Mouse (Mus musculus) layer of hippocampus, adult 8-10 months (tissue): ENCODE measurements around the gene Ttc28. TPM values are rescaled to one million over a fixed set of nuclear protein-coding genes. Genes with fewer than 3 reads are reported as not detected.

Experiments used
- DNase-seq, 2 experiments: peaks; one replicate each; pipeline ENCODE4 v3.0.0; 2022; ENCODE audit warnings: low spot score in 2 of 2
- total RNA-seq, 4 experiments: library from RNA; stranded (reverse); gene quantifications; 2 replicates each; pipeline ENCODE4 v1.2.4; 2022

The Ttc28 gene
- total RNA-seq, 4 experiments from 2014 or later: 9.5 to 15.1 (median 12.2) TPM

DNA sequence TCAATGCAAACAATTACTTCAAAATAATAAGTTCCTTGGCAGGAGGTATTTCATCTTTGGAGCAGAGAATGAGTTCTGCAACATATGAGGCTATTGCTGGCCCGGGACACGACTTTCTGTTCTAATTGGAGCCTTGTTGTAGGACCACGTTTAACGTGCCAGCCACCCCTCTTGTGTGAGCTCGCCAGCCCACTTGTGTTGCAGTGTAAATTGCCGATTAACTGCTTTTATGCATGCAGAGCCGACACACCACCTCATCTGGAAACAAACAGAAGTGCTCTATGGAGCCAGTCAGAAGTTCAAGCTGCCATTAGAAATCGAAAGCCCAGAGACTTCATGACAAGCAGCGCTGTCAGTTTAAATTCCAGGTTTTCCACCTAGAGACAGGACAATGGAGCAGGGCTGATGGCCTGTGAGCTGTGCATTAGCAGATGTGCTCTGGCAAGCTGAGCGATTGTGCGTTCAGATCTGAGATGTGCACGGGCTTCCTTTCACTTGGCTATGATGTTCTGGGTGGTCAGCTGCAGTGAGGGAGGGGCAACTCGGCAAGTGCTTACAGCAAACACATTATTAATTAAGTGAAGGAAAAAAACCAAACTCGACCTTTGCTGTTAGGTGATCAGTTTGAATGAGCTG, 167.4 kb downstream of the Ttc28 start:
- no peak for DNase-seq

DNA sequence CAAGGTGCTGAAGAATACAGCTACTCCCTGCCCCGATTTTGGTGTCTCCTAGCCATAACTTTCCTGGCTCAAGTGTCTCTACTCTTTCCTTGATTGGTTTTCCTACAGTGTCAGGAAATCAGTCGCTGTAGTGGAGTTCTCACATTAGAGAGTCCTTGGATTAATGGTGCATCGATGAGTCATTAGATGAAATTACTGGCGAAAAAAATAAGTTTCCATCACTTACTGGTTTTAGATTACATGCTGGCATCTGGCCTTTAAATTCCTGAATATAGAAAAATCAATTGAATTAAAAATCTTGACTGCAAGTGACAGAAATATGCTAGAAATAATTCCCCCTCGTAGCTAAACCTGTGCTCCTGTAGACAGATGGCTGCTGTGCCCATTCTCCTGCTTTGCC, 168.4 kb downstream of the Ttc28 start:
- no peak for DNase-seq

DNA sequence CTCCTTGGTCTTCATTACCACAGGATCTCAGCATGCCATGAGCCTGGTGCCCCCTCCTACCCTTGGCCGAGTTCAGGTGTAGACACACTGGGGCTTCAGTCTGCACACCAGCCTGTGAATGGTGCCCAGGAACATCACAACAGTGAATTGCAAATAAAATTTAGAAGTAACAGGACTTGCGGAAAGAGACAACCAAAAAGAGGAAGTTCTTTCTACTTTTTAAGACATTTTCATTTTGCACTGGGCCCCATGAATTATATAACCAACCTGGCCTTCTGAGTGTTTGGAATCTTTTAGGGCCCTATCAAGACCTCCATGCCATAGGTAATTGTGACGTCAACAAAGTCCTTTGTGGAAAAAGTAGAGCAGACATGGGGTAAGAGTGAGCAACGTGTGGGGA, 170.0 kb downstream of the Ttc28 start:
- no peak for DNase-seq

GRCm38 (mm10) chr5:111050135-111050534, 170.5 kb downstream of the Ttc28 start:
- no peak for DNase-seq

GRCm38 (mm10) chr5:111054380-111054779, 174.8 kb downstream of the Ttc28 start:
- no peak for DNase-seq

DNA sequence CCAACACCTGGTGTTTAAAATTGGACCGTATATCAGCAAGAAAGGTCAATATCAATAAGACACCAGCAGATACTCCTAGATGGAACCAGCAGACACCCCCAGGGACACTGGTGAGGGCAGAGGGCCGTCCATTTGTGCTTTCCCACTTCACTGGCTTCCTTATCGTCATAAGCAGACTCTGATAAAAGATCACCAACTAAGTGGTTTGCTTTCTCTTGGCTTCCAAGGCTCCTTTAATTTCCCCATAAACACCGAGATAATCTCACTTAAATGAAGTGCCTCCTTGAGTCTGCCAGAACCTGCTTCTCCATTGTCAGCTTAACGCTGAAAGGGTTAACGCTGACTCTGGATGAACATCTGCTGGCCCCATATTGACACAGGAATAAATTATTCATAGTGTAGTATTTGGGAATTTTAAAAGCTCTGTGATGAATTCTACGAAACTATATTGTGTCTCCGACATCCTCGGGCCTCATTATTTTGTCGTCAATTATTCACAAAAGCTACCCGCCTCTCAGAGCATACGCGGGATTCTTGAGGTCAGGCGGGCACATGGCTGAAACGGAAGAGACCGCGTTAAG, 175.3 kb downstream of the Ttc28 start:
- DNase-seq: no peak

DNA sequence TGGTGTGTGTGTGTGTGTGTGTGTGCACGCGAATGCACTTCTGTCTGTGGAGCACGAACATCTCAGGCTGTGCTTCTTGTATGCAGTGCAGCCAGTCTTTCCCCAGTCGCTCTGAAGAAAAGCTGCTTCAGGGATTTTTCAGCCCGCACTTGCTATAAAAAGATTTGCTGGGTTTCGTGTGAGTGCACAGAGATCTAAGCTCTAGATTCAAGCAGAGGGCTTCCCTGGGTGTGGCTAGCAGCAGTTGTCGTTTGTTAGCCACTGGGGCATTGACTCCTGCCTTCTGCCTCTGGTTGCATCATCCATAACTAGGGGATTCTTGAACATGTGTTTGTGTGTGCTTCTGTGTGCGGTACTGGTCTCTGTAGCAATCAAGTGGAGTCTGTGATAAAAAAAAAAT, 175.9 kb downstream of the Ttc28 start:
- no peak for DNase-seq

- no peak for DNase-seq
Observed at GRCm38 (mm10) chr5:111057084-111057483, 177.5 kb downstream of the Ttc28 start.

- DNase-seq: peak; percentile 32 to 41
Observed at GRCm38 (mm10) chr5:111058401-111059139, 179.0 kb downstream of the Ttc28 start.

DNA sequence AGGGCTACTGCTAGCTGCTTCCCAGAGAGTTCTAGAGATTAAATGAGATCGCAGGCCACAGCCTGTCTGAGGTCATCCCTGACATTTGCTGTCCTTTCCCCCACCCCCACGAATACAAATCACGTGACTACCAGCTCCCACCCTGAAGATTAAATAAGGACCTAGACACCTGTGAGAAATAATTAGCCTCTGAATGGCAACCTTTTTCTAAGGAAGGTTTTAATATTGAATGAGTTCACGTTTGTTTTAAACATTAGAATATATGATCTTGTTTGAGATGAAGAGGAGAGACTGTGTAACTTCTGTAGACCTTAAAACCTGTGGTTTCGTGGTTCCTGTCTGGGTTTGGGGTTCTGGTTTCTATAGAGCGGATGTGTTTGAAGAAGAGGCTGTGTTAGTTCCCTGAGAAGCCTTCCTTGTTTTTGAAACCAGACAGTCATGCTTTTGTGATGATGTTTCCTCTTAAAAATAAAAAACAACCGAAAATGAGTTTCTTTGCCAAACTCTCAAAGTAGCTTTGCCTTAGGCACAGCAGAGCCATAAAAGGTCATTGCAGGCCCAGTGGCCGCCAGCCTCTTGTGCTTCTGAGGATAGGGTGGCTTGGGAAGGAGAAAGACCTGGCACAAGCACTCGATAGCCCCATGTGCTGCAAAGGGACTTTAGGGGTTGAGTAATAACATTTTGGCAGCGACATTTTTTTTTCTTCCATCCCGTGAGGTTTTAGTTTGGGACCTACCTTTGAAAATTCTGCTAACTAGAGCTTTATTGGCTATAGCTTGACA, 179.7 kb downstream of the Ttc28 start:
- DNase-seq: no peak

GRCm38 (mm10) chr5:111060246-111060745, 180.7 kb downstream of the Ttc28 start:
- DNase-seq: no peak

DNA sequence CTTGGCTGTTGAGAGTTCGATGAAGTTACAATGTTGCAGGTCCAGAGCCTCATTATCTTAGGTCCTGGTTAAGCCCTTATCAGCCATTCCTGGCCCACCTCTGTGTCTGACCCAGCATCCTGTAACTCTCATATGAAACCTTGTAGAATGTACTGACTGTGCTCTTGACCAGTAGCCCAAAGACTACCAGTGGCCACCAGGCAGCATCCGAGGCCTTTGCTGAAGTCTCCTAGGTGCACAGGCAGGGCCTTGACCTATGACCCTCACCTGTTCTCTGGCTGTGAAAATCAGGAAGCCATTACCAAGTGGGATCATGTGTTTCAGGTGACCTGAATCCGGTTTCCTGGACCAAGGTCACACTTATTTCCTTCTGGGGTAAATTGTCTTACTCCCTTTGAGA, 183.6 kb downstream of the Ttc28 start:
- DNase-seq: no peak

DNA sequence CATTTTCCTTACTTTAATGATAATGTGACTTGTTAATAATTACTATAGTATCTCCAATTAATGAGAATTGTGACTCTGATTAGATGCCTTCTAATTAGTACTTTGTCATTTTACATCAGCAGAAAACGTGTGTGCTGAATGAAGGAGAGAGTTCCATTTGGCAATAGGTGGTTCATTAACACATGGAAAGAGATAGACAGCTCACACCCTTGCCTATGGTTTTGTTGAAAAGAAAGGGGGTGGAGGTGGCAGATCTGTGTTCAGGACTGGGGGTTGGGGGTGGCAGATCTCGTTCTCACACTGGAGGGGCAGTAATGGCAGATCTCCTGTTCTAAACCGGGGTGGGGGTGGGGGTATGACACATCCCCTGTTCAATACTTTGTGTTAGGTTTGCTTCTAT, 184.4 kb downstream of the Ttc28 start:
- DNase-seq: no peak

- DNase-seq: no peak
Observed at GRCm38 (mm10) chr5:111065770-111066169, 186.2 kb downstream of the Ttc28 start.

- no peak for DNase-seq
Observed at GRCm38 (mm10) chr5:111069503-111069902, 189.9 kb downstream of the Ttc28 start.

GRCm38 (mm10) chr5:111069931-111070330, 190.3 kb downstream of the Ttc28 start:
- DNase-seq: no peak

- no peak for DNase-seq
Observed at GRCm38 (mm10) chr5:111070361-111070760, 190.8 kb downstream of the Ttc28 start.

- DNase-seq: no peak
Observed at GRCm38 (mm10) chr5:111073316-111073736, 193.7 kb downstream of the Ttc28 start.

GRCm38 (mm10) chr5:111074050-111074449, 194.4 kb downstream of the Ttc28 start:
- no peak for DNase-seq

- DNase-seq: no peak
Observed at GRCm38 (mm10) chr5:111075841-111076240, 196.2 kb downstream of the Ttc28 start.

- no peak for DNase-seq
Observed at GRCm38 (mm10) chr5:111077261-111077660, 197.7 kb downstream of the Ttc28 start.

DNA sequence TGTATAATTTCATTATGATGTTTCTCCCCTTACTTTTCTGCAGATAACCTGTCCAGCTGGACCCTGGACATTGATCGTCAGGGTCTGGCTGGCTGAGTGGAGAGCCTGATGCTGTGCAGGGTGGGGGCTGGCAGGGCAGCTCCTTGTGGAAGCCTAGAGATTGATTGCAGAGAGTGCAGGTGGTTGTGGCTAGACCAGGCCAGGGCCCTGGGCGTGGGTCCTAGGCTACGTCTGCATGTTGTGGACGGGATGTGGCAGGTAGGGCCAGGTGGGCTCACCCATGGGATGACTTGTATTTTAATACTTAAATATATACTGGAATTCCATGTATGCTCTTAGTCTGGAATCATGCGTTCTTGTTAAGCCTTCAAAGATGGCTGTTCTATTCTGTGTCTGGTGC, 201.0 kb downstream of the Ttc28 start:
- DNase-seq: no peak
